Mouse (Mus musculus): ENCODE measurements around the gene Brsk1. TPM values are rescaled to one million over a fixed set of nuclear protein-coding genes. Genes with fewer than 3 reads are reported as not detected.

Gene Brsk1
- polyA plus RNA-seq, 1 experiment from 2014 or later: 6.8 TPM

DNA sequence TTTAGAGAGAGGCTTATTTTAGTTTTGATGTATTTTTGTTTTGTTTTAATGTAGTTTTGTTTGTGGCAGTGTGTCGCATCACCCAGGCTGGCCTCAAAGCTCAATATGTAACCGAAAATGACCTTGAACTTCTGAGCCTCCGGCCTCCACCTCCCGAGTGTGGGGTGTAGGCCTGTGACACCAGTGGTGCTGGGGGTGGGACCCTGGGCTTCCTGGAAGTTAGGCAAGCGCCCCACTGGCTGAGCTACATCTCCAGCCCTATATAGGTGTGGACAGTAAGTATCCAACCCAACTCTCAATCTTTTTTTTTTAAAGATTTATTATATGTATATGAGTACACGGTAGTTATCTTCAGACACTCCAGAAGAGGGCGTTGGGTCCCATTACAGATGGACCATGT lies 12.8 kb downstream of the Brsk1 start:
- Histone ChIP-seq H3K4me3 (replicated peaks) (no peak overlapping the region), H3K9ac (replicated peaks) (no peak overlapping the region), H3K4me1 (peaks cover 4% of the 10 kb centered on the region; the same call in 1 of the 2 replicates), H3K27ac (replicated peaks) (no peak overlapping the region), H3K9me3 (replicated peaks) (no peaks in the 10 kb centered on the region), H3K27me3 (replicated peaks) (no peaks in the 10 kb centered on the region), H3K4me2 (no peak overlapping the region), H3K36me3 (peaks cover 84% of the 10 kb centered on the region)
- WGBS: 91% methylated on average over 7 of the region's 7 CpGs
- ATAC-seq (ENCODE audit: low FRiP score): no peak

DNA sequence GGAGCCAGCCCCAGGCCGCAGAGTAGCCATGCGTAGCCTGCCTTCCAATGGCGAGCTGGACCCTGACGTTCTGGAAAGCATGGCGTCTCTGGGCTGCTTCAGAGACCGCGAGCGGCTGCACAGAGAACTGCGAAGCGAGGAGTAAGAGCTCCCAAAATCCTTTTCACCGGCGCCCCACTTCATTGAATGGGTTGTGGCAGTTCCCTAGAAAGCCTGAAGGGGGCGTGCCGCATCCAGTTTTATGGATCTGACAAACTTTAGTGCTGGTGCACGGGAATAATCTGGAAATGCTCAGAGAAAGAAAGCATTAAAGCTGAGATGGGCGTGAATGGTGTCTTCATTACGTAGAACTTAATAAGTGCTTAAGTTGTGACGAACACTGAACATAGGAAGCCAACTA lies 14.7 kb downstream of the Brsk1 start:
- ATAC-seq (ENCODE audit: low FRiP score): no peak
- H3K36me3 ChIP-seq: peaks cover 84% of the 10 kb centered on the region
- 42% methylated on average over 18 of the region's 18 CpGs for WGBS
- peaks cover 4% of the 10 kb centered on the region; the same call in 1 of the 2 replicates for H3K4me1 ChIP-seq
- no peak overlapping the region for H3K4me2 ChIP-seq
- H3K9ac ChIP-seq (replicated peaks): no peak overlapping the region
- H3K9me3 ChIP-seq (replicated peaks): no peaks in the 10 kb centered on the region
- H3K4me3 ChIP-seq (replicated peaks): no peak overlapping the region
- H3K27ac ChIP-seq (replicated peaks): no peak overlapping the region
- H3K27me3 ChIP-seq (replicated peaks): no peaks in the 10 kb centered on the region

DNA sequence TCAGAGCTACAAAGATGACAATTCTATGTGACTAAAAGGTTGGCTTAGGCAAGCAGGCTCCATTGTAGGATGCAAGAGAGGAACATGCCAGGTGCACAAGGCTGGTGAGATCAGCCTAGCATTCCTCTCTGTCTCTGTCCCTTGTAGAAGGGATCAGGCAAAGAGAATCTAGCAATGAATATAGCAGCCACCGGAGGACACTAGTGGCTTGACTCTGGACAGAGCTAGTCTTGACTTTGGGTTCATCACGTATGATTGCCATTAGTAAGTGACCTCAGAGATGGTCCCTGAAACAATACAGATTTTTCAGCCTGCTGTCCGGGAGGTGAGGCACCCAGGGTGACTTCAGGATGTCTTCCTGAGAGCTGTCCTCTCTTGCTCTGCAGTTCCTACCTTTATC lies 22.2 kb downstream of the Brsk1 start:
- H3K36me3 ChIP-seq: peaks cover 94% of the 10 kb centered on the region
- no peak for ATAC-seq (ENCODE audit: low FRiP score)
- no peaks in the 10 kb centered on the region for H3K27me3 ChIP-seq (replicated peaks)
- H3K27ac ChIP-seq (replicated peaks): no peak overlapping the region
- no peaks in the 10 kb centered on the region for H3K9me3 ChIP-seq (replicated peaks)
- H3K9ac ChIP-seq (replicated peaks): no peak overlapping the region
- H3K4me3 ChIP-seq (replicated peaks): no peak overlapping the region
- 93% methylated on average over 3 of the region's 3 CpGs for WGBS
- H3K4me1 ChIP-seq: no peaks in the 10 kb centered on the region
- H3K4me2 ChIP-seq: no peak overlapping the region

DNA sequence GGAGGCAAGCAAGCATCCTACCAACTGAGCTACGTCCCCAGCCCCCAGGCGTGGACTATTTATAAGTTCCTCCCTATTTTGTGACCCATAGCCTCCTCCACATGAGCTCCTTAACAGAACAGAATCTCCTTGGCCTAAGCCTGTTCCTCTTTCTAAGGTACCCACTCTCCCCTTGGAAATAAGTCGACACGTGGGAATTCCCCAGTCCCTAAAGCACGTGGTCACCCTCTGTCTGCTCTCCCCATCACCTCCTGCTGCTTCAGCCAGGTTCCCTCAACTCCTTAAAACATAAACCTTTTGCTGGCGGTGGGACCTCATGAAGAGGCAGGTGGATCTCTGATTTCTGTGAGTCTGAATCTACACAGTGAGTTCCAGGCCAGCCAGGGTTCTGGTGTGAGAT lies 26.6 kb downstream of the Brsk1 start:
- H3K4me3 ChIP-seq (replicated peaks): no peak overlapping the region
- H3K9ac ChIP-seq (replicated peaks): no peak overlapping the region
- no peaks in the 10 kb centered on the region for H3K4me1 ChIP-seq
- no peaks in the 10 kb centered on the region for H3K9me3 ChIP-seq (replicated peaks)
- H3K4me2 ChIP-seq: no peak overlapping the region
- no peak for ATAC-seq (ENCODE audit: low FRiP score)
- 77% methylated on average over 6 of the region's 6 CpGs for WGBS
- no peaks in the 10 kb centered on the region for H3K27me3 ChIP-seq (replicated peaks)
- H3K36me3 ChIP-seq: peaks cover 53% of the 10 kb centered on the region
- no peak overlapping the region for H3K27ac ChIP-seq (replicated peaks)

DNA sequence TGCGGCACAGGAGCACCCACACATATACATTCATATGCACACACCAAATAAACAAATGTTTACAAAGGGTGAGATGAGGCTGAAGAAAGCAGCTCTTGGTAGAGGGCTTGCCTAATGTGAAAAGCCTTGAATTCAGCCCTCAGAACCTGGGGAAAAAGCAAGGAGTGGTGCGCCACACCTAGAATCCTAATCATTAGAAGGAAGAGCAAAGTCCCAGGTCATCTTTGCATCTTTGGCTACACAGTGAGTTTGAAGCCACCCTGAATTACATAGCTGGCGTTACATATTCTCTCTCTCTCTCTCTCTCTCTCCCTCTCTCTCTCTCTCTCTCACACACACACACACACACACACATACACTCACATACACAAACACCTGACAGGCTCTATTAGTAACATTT lies 28.9 kb downstream of the Brsk1 start:
- Histone ChIP-seq H3K4me1 (0 out of 2 replicates have a peak, but pooled peaks cover 2% of the 10 kb centered on the region), H3K9ac (replicated peaks) (no peak overlapping the region), H3K36me3 (peaks cover 30% of the 10 kb centered on the region), H3K27me3 (replicated peaks) (no peaks in the 10 kb centered on the region), H3K4me2 (no peak overlapping the region), H3K27ac (replicated peaks) (no peak overlapping the region), H3K4me3 (replicated peaks) (no peak overlapping the region), H3K9me3 (replicated peaks) (no peaks in the 10 kb centered on the region)
- ATAC-seq (ENCODE audit: low FRiP score): no peak
- 88% methylated on average over 3 of the region's 3 CpGs for WGBS

DNA sequence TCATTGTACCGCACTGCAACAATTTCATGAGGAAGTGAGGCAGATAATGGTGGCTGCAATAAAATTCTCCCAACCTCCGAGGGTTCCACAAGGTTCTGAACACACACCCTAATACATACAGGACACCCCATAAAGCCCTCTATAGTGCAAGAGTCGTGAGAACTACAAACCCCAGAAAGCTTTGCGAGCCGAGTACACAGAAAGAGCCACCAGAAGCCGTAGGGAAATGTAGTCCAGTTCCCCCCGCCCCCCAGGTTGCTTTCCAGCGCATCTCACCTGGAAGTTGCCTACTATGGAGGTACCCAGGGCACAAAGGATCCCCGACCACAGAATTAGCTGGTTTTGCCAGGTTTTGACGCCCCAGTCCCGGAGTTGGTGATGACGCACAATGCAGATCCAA lies 33.1 kb downstream of the Brsk1 start:
- Histone ChIP-seq H3K4me1 (0 out of 2 replicates have a peak, but pooled peaks cover 2% of the 10 kb centered on the region), H3K27me3 (replicated peaks) (0 out of 2 replicates have a peak, but pooled peaks cover 4% of the 10 kb centered on the region), H3K9me3 (replicated peaks) (no peaks in the 10 kb centered on the region), H3K4me2 (peak overlapping the region; percentile 58), H3K27ac (replicated peaks) (no peak overlapping the region), H3K36me3 (no peaks in the 10 kb centered on the region), H3K4me3 (replicated peaks) (peak overlapping the region; percentile 28), H3K9ac (replicated peaks) (0 out of 2 replicates have a peak overlapping the region, but pooled peaks have one; percentile 33)
- WGBS: 43% methylated on average over 12 of the region's 12 CpGs
- peak; percentile 81 for ATAC-seq (ENCODE audit: low FRiP score)

DNA sequence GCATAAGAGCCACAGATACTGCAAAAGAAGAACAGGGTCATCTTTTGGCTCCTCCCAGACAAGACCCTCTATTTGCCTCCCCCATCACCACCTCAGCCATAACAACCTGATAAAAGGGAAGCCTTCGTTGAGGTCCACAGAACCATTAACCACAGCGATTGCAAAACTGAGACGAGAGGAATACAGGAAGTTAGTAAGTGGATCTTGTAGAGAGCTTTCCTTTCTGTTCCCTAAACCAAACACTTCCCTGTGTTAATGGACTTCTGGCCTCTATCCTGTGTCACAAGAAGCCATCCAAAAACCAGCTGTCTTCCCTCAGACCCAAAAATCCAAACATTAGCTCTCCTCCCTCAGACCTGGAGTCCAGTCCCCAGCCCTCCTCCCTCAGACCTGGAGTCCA lies 34.0 kb downstream of the Brsk1 start:
- 0 out of 2 replicates have a peak, but pooled peaks cover 4% of the 10 kb centered on the region for H3K27me3 ChIP-seq (replicated peaks)
- WGBS: 75% methylated on average over 3 of the region's 3 CpGs

DNA sequence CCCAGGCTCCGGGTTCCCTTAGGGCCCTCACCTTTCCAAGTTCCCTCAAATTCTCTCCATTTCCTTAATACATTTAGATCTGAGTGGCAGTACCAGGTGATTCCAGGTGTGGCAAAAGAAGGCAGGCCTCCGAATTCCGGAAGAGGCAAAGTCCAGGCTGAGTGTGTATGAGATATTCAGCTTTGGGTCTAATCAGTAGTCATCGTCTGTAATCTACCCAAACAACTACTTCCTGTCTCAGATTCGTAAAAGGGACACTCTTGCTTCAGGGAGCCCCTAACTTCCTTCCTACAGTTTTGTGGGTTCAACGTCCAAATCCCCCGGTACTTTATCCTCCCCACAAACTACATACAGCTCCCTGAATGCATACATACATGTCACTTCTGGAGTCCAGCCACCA lies 34.8 kb downstream of the Brsk1 start, which contains the start of gene Tmem150b:
TSS of gene Tmem150b (minus strand) at position 81 of the 400 bp plus-strand sequence.
- ATAC-seq (ENCODE audit: low FRiP score): no peak
- peak within 1 kb of the TSS; percentile 58; the same call in 1 of the 2 replicates for H3K4me2 ChIP-seq
- H3K4me3 ChIP-seq (replicated peaks): no peak within 1 kb of the TSS
- H3K9me3 ChIP-seq (replicated peaks): no peaks in the 10 kb centered on the region
- 0 out of 2 replicates have a peak, but pooled peaks cover 4% of the 10 kb centered on the region for H3K27me3 ChIP-seq (replicated peaks)
- H3K9ac ChIP-seq (replicated peaks): no peak within 1 kb of the TSS
- no peaks in the 10 kb centered on the region for H3K36me3 ChIP-seq
- H3K27ac ChIP-seq (replicated peaks): no peak within 1 kb of the TSS
- 88% methylated on average over 7 of the region's 7 CpGs for WGBS
- H3K4me1 ChIP-seq: 0 out of 2 replicates have a peak, but pooled peaks cover 2% of the 10 kb centered on the region

More for the DNA sequence above, 34.0 kb downstream of the Brsk1 start:
- no peaks in the 10 kb centered on the region for H3K36me3 ChIP-seq
- no peak overlapping the region; the same call in 1 of the 2 replicates for H3K4me2 ChIP-seq
- no peak overlapping the region for H3K27ac ChIP-seq (replicated peaks)
- no peaks in the 10 kb centered on the region for H3K9me3 ChIP-seq (replicated peaks)
- H3K4me3 ChIP-seq (replicated peaks): no peak overlapping the region
- H3K4me1 ChIP-seq: 0 out of 2 replicates have a peak, but pooled peaks cover 2% of the 10 kb centered on the region
- no peak overlapping the region for H3K9ac ChIP-seq (replicated peaks)
- ATAC-seq (ENCODE audit: low FRiP score): no peak

DNA sequence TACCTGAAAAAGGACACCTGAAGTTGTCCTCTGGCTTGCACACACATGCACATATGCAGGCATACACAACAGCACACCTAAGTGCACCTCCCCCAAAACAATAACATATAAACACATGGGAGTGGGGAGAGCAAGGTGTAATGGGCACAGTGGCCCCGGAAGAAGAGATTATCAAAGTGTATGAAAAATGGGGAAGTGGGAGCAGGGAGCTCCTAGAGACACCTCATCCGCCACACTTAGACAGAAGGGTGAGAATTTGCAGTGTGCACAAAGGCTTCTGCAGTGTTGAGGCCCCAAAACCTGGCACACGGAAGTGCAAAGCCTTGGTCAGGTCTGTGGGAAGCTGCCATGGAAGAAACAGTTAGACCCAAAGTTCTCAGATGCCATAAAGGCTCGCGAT lies 40.7 kb downstream of the Brsk1 start:
- WGBS: 87% methylated on average over 5 of the region's 5 CpGs
- H3K9me3 ChIP-seq (replicated peaks): no peaks in the 10 kb centered on the region
- H3K4me1 ChIP-seq: no peaks in the 10 kb centered on the region
- H3K9ac ChIP-seq (replicated peaks): no peak overlapping the region
- no peak for ATAC-seq (ENCODE audit: low FRiP score)
- H3K27ac ChIP-seq (replicated peaks): no peak overlapping the region
- H3K4me3 ChIP-seq (replicated peaks): no peak overlapping the region
- H3K36me3 ChIP-seq: no peaks in the 10 kb centered on the region
- no peak overlapping the region for H3K4me2 ChIP-seq
- H3K27me3 ChIP-seq (replicated peaks): no peaks in the 10 kb centered on the region

DNA sequence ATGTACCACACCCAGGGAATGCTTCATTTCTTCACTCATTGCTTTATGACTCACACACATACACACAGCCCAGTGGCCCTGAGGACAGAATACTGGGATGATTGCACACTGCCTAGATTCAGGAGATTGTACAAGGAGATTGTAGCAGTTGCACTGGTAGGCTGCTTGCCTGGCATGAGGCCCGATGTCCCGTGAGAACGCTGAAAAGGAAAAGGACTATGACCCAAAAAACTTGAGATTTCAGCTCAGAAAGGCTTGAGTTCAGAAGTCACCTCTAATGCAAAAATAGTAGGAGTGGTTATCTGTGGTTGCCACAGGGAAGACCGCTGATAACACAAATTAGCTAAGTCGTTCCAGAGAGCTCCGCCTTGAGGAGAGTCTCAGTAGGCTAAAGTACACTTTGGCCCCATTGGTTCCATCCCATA lies 42.6 kb downstream of the Brsk1 start:
- H3K4me1 ChIP-seq: no peaks in the 10 kb centered on the region
- H3K9ac ChIP-seq (replicated peaks): no peak overlapping the region
- no peak overlapping the region for H3K4me2 ChIP-seq
- no peaks in the 10 kb centered on the region for H3K27me3 ChIP-seq (replicated peaks)
- no peak for ATAC-seq (ENCODE audit: low FRiP score)
- WGBS: 74% methylated on average over 6 of the region's 6 CpGs
- no peak overlapping the region for H3K4me3 ChIP-seq (replicated peaks)
- no peaks in the 10 kb centered on the region for H3K36me3 ChIP-seq
- no peak overlapping the region for H3K27ac ChIP-seq (replicated peaks)
- no peaks in the 10 kb centered on the region for H3K9me3 ChIP-seq (replicated peaks)

DNA sequence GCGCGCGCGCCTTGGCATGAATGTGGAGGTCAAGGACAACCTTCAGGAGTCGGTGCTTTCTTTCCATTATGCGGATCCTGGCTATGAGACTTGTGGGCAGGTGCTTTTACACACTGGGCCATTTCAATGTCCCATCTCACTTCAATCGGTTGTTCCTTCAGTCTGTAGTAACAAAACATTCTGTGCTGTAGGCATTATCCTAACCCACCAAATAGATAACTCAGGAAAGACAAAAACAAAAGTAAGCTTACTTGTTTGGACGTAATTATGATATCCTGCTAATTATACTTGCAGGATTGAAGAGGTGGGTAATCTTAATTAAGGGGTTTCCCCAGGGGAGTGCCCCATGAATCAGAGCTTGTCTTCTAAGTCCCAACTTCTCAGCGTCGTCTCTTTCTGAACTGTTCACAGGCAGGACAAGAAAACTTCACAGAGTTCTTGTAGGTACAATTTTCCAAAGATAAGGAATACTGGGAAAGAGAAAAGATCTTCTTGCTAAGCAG lies 48.7 kb downstream of the Brsk1 start:
- Histone ChIP-seq H3K36me3 (no peaks in the 10 kb centered on the region; the same call in 1 of the 2 replicates), H3K4me2 (peak overlapping the region; percentile 89), H3K4me1 (peaks cover 43% of the 10 kb centered on the region), H3K27ac (replicated peaks) (peak overlapping the region; percentile 84), H3K9ac (replicated peaks) (peak overlapping the region; percentile 36; the same call in 1 of the 2 replicates), H3K9me3 (replicated peaks) (no peaks in the 10 kb centered on the region), H3K4me3 (replicated peaks) (peak overlapping the region; percentile 81), H3K27me3 (replicated peaks) (no peaks in the 10 kb centered on the region)
- WGBS: 42% methylated on average over 10 of the region's 10 CpGs
- no peak for ATAC-seq (ENCODE audit: low FRiP score)

DNA sequence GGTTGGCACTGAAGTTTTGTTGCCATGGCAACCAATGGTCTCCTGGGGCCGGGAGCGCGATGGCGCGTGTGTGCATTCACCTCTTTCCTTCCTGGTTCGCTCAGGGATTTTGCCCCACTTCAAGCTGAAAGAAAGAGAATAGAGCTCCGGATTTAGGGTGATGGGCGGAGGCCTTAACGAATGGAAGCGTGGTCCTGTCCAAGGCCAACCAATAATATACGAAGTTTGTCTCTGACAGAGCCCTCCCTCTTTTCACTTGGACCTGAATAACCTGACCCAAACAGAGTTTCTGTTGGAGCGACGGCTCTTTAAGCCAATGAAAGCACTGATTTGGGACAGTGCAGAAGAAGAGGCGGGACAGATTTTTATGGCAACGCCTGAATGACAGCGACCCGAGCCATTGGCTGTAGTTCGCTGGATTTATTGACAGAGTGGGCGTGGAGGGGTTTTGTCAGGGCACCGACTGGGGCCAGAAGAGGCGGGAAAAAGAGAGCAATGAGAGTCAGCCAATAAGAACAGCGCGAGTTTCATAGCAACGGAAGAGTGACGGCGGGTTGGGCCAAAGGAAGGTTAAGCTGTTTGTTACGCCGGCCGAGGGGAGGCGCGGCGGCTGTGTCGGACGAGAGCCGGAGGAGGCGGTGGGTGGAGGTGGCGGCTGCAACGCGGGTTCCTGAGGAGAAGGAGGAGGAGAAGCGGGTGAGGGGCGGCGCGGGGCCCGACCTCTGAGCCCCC lies 49.3 kb downstream of the Brsk1 start, which contains the start of gene Kmt5c:
TSS of gene Kmt5c (plus strand) at position 572 of the 732 bp plus-strand sequence.
- peaks cover 43% of the 10 kb centered on the region for H3K4me1 ChIP-seq

More for the DNA sequence above, 49.3 kb downstream of the Brsk1 start, which contains the start of gene Kmt5c:
- Histone ChIP-seq H3K9me3 (replicated peaks) (no peaks in the 10 kb centered on the region), H3K36me3 (peaks cover 2% of the 10 kb centered on the region; the same call in 1 of the 2 replicates), H3K27me3 (replicated peaks) (no peaks in the 10 kb centered on the region), H3K4me3 (replicated peaks) (peak within 1 kb of the TSS; percentile 81), H3K27ac (replicated peaks) (peak within 1 kb of the TSS; percentile 96), H3K9ac (replicated peaks) (peak within 1 kb of the TSS; percentile 92), H3K4me2 (peak within 1 kb of the TSS; percentile 89)
- ATAC-seq (ENCODE audit: low FRiP score): peak; percentile 97
- under 1% methylated on average over 40 of the region's 44 CpGs for WGBS
